Mouse (Mus musculus) small intestine, adult 2 months (tissue): ENCODE results near the gene Krt42.

Experiments
- CTCF ChIP-seq: fragments of 200-500 bp; IDR thresholded peaks from 2 replicates; pipeline ENCODE4 v1.5.1; 2012; ENCODE audit warnings: low read depth, mild to moderate bottlenecking, control low read depth, inconsistent platforms, low read length, moderate library complexity, mixed read lengths; ENCODE audit not compliant: insufficient replicate concordance, insufficient read length; ENCODE audit errors: extremely low read depth
- POLR2A ChIP-seq: fragments of 200-500 bp; IDR thresholded peaks from 2 replicates; pipeline ENCODE4 v1.6.1; 2012; ENCODE audit warnings: low read depth, mild to moderate bottlenecking, control low read depth, inconsistent platforms, low read length, moderate library complexity

- TF ChIP-seq POLR2A (no peak), CTCF (no peak)
These were observed 9.0 kb downstream of the Krt42 start, which contains the start of gene Krt17 for GRCm38 (mm10) chr11:100260514-100261234.
